Mouse (Mus musculus): Measurements from ENCODE around the gene Arid5b. TPM values are rescaled to one million over a fixed set of nuclear protein-coding genes. Genes with fewer than 3 reads are reported as not detected.

The Arid5b gene
- polyA plus RNA-seq, 1 experiment from 2014 or later, result 33.1 TPM

- H3K4me2 ChIP-seq, result no peak overlapping the region
- H3K27me3 ChIP-seq (replicated peaks), result no peaks in the 10 kb centered on the region
- ATAC-seq (ENCODE audit: insufficient read depth, low FRiP score, low read depth), result no peak
- H3K4me1 ChIP-seq, result peaks cover 8% of the 10 kb centered on the region; the same call in 1 of the 2 replicates
- no peaks in the 10 kb centered on the region for H3K9me3 ChIP-seq
- H3K27ac ChIP-seq, result no peak overlapping the region
- peaks cover 10% of the 10 kb centered on the region; the same call in 1 of the 2 replicates for H3K36me3 ChIP-seq
- WGBS, result 96% methylated on average over 10 of the region's 10 CpGs
- H3K4me3 ChIP-seq (replicated peaks), result no peak overlapping the region
- no peak overlapping the region for H3K9ac ChIP-seq
These were observed 97.4 kb downstream of the Arid5b start for GRCm38 (mm10) chr10:68181156-68181555.

GRCm38 (mm10) chr10:68180721-68181120, 97.8 kb downstream of the Arid5b start:
- H3K9ac ChIP-seq, result no peak overlapping the region
- H3K27me3 ChIP-seq (replicated peaks), result no peaks in the 10 kb centered on the region
- H3K36me3 ChIP-seq, result peaks cover 6% of the 10 kb centered on the region; the same call in 1 of the 2 replicates
- WGBS, result 87% methylated on average over 7 of the region's 7 CpGs
- no peak overlapping the region for H3K4me2 ChIP-seq
- H3K9me3 ChIP-seq, result no peaks in the 10 kb centered on the region
- peaks cover 8% of the 10 kb centered on the region; the same call in 1 of the 2 replicates for H3K4me1 ChIP-seq
- no peak overlapping the region for H3K27ac ChIP-seq
- no peak for ATAC-seq (ENCODE audit: insufficient read depth, low FRiP score, low read depth)
- no peak overlapping the region for H3K4me3 ChIP-seq (replicated peaks)

GRCm38 (mm10) chr10:68180151-68180550, 98.4 kb downstream of the Arid5b start:
- no peak for ATAC-seq (ENCODE audit: insufficient read depth, low FRiP score, low read depth)
- Histone ChIP-seq H3K36me3 (peaks cover 3% of the 10 kb centered on the region; the same call in 1 of the 2 replicates), H3K9ac (no peak overlapping the region), H3K4me2 (no peak overlapping the region), H3K4me3 (replicated peaks) (no peak overlapping the region), H3K9me3 (no peaks in the 10 kb centered on the region), H3K27me3 (replicated peaks) (no peaks in the 10 kb centered on the region), H3K4me1 (peaks cover 8% of the 10 kb centered on the region; the same call in 1 of the 2 replicates), H3K27ac (no peak overlapping the region)
- 63% methylated on average over 4 of the region's 4 CpGs for WGBS

- Histone ChIP-seq H3K36me3 (no peaks in the 10 kb centered on the region), H3K27ac (no peak overlapping the region)
- ATAC-seq (ENCODE audit: insufficient read depth, low FRiP score, low read depth), result no peak
These were observed 98.8 kb downstream of the Arid5b start for GRCm38 (mm10) chr10:68179741-68180140.

GRCm38 (mm10) chr10:68179339-68179738, 99.2 kb downstream of the Arid5b start:
- ATAC-seq (ENCODE audit: insufficient read depth, low FRiP score, low read depth), result no peak
- WGBS, result 57% methylated on average over 4 of the region's 4 CpGs

More at GRCm38 (mm10) chr10:68179741-68180140, 98.8 kb downstream of the Arid5b start:
- H3K9me3 ChIP-seq, result no peaks in the 10 kb centered on the region
- no peaks in the 10 kb centered on the region for H3K27me3 ChIP-seq (replicated peaks)
- peaks cover 8% of the 10 kb centered on the region; the same call in 1 of the 2 replicates for H3K4me1 ChIP-seq
- H3K4me3 ChIP-seq (replicated peaks), result no peak overlapping the region
- H3K4me2 ChIP-seq, result no peak overlapping the region
- no peak overlapping the region for H3K9ac ChIP-seq
- 28% methylated on average over 5 of the region's 5 CpGs for WGBS

GRCm38 (mm10) chr10:68177697-68178485, 100.6 kb downstream of the Arid5b start:
- H3K27ac ChIP-seq, result no peak overlapping the region
- no peak for ATAC-seq (ENCODE audit: insufficient read depth, low FRiP score, low read depth)
- H3K9me3 ChIP-seq, result no peaks in the 10 kb centered on the region
- no peak overlapping the region for H3K4me2 ChIP-seq
- no peak overlapping the region for H3K4me3 ChIP-seq (replicated peaks)
- peaks cover 8% of the 10 kb centered on the region; the same call in 1 of the 2 replicates for H3K4me1 ChIP-seq
- no peak overlapping the region for H3K9ac ChIP-seq
- WGBS, result 77% methylated on average over 10 of the region's 10 CpGs
- no peaks in the 10 kb centered on the region for H3K36me3 ChIP-seq
- no peaks in the 10 kb centered on the region for H3K27me3 ChIP-seq (replicated peaks)

More at GRCm38 (mm10) chr10:68179339-68179738, 99.2 kb downstream of the Arid5b start:
- peaks cover 8% of the 10 kb centered on the region; the same call in 1 of the 2 replicates for H3K4me1 ChIP-seq
- H3K9me3 ChIP-seq, result no peaks in the 10 kb centered on the region
- H3K36me3 ChIP-seq, result no peaks in the 10 kb centered on the region
- H3K9ac ChIP-seq, result no peak overlapping the region
- no peak overlapping the region for H3K4me3 ChIP-seq (replicated peaks)
- no peak overlapping the region for H3K27ac ChIP-seq
- H3K4me2 ChIP-seq, result no peak overlapping the region
- no peaks in the 10 kb centered on the region for H3K27me3 ChIP-seq (replicated peaks)

GRCm38 (mm10) chr10:68175811-68176210, 102.7 kb downstream of the Arid5b start:
- H3K27me3 ChIP-seq (replicated peaks), result no peaks in the 10 kb centered on the region
- H3K4me1 ChIP-seq, result peaks cover 8% of the 10 kb centered on the region; the same call in 1 of the 2 replicates
- H3K27ac ChIP-seq, result no peak overlapping the region
- H3K9me3 ChIP-seq, result no peaks in the 10 kb centered on the region
- H3K4me2 ChIP-seq, result no peak overlapping the region
- 95% methylated on average over 5 of the region's 5 CpGs for WGBS
- H3K36me3 ChIP-seq, result no peaks in the 10 kb centered on the region
- no peak overlapping the region for H3K4me3 ChIP-seq (replicated peaks)
- H3K9ac ChIP-seq, result no peak overlapping the region
- ATAC-seq (ENCODE audit: insufficient read depth, low FRiP score, low read depth), result no peak

- no peak overlapping the region for H3K4me2 ChIP-seq
- no peak for ATAC-seq (ENCODE audit: insufficient read depth, low FRiP score, low read depth)
- H3K9me3 ChIP-seq, result no peaks in the 10 kb centered on the region
- H3K4me3 ChIP-seq (replicated peaks), result no peak overlapping the region
- H3K27ac ChIP-seq, result no peak overlapping the region
- H3K4me1 ChIP-seq, result no peaks in the 10 kb centered on the region; the same call in 1 of the 2 replicates
- H3K27me3 ChIP-seq (replicated peaks), result no peaks in the 10 kb centered on the region
- 58% methylated on average over 9 of the region's 9 CpGs for WGBS
- no peaks in the 10 kb centered on the region for H3K36me3 ChIP-seq
- no peak overlapping the region for H3K9ac ChIP-seq
These were observed 104.9 kb downstream of the Arid5b start for GRCm38 (mm10) chr10:68173634-68174033.

- no peaks in the 10 kb centered on the region for H3K36me3 ChIP-seq
- peaks cover 2% of the 10 kb centered on the region; the same call in 1 of the 2 replicates for H3K4me1 ChIP-seq
- H3K4me2 ChIP-seq, result no peak overlapping the region
- ATAC-seq (ENCODE audit: insufficient read depth, low FRiP score, low read depth), result no peak
- 93% methylated on average over 4 of the region's 4 CpGs for WGBS
- no peak overlapping the region for H3K9ac ChIP-seq
- H3K9me3 ChIP-seq, result no peaks in the 10 kb centered on the region
- H3K27ac ChIP-seq, result no peak overlapping the region
- no peak overlapping the region for H3K4me3 ChIP-seq (replicated peaks)
- H3K27me3 ChIP-seq (replicated peaks), result no peaks in the 10 kb centered on the region
These were observed 105.6 kb downstream of the Arid5b start for GRCm38 (mm10) chr10:68172906-68173305.

- Histone ChIP-seq H3K9ac (no peak overlapping the region), H3K4me2 (no peak overlapping the region), H3K27me3 (replicated peaks) (no peaks in the 10 kb centered on the region), H3K9me3 (no peaks in the 10 kb centered on the region), H3K4me3 (replicated peaks) (no peak overlapping the region), H3K27ac (no peak overlapping the region), H3K36me3 (no peaks in the 10 kb centered on the region), H3K4me1 (peaks cover 5% of the 10 kb centered on the region; the same call in 1 of the 2 replicates)
- WGBS, result 68% methylated on average over 9 of the region's 9 CpGs
- no peak for ATAC-seq (ENCODE audit: insufficient read depth, low FRiP score, low read depth)
These were observed 106.6 kb downstream of the Arid5b start for GRCm38 (mm10) chr10:68171974-68172373.

- no peaks in the 10 kb centered on the region for H3K9me3 ChIP-seq
- H3K36me3 ChIP-seq, result no peaks in the 10 kb centered on the region
- peak overlapping the region; percentile 31; the same call in 1 of the 2 replicates for H3K27ac ChIP-seq
- H3K27me3 ChIP-seq (replicated peaks), result no peaks in the 10 kb centered on the region
- no peak overlapping the region for H3K9ac ChIP-seq
- 37% methylated on average over 6 of the region's 6 CpGs for WGBS
- no peak overlapping the region for H3K4me2 ChIP-seq
- ATAC-seq (ENCODE audit: insufficient read depth, low FRiP score, low read depth), result no peak
- no peak overlapping the region for H3K4me3 ChIP-seq (replicated peaks)
- peaks cover 18% of the 10 kb centered on the region for H3K4me1 ChIP-seq
These were observed 109.9 kb downstream of the Arid5b start for GRCm38 (mm10) chr10:68168613-68169012.

- Histone ChIP-seq H3K27me3 (replicated peaks) (no peaks in the 10 kb centered on the region), H3K9me3 (no peaks in the 10 kb centered on the region), H3K9ac (no peak overlapping the region), H3K4me1 (peaks cover 18% of the 10 kb centered on the region), H3K4me2 (no peak overlapping the region), H3K27ac (peak overlapping the region; percentile 18; the same call in 1 of the 2 replicates), H3K36me3 (no peaks in the 10 kb centered on the region), H3K4me3 (replicated peaks) (no peak overlapping the region)
- no peak for ATAC-seq (ENCODE audit: insufficient read depth, low FRiP score, low read depth)
- 79% methylated on average over 8 of the region's 8 CpGs for WGBS
These were observed 110.4 kb downstream of the Arid5b start for GRCm38 (mm10) chr10:68168141-68168540.
